Mouse (Mus musculus) bone marrow, adult 2 months (tissue): ENCODE results near the gene Heatr5a.

ENCODE experiments used
- CTCF ChIP-seq: fragments of 200-500 bp; IDR thresholded peaks from 2 replicates; pipeline ENCODE4 v1.5.1; 2011; ENCODE audit warnings: low read length, control low read depth; ENCODE audit not compliant: control insufficient read depth, insufficient read depth
- POLR2A ChIP-seq: fragments of 200-500 bp; IDR thresholded peaks from 2 replicates; pipeline ENCODE4 v1.6.1; 2011; ENCODE audit warnings: low read depth, mild to moderate bottlenecking, control low read depth, low read length, borderline replicate concordance; ENCODE audit not compliant: control insufficient read depth

DNA sequence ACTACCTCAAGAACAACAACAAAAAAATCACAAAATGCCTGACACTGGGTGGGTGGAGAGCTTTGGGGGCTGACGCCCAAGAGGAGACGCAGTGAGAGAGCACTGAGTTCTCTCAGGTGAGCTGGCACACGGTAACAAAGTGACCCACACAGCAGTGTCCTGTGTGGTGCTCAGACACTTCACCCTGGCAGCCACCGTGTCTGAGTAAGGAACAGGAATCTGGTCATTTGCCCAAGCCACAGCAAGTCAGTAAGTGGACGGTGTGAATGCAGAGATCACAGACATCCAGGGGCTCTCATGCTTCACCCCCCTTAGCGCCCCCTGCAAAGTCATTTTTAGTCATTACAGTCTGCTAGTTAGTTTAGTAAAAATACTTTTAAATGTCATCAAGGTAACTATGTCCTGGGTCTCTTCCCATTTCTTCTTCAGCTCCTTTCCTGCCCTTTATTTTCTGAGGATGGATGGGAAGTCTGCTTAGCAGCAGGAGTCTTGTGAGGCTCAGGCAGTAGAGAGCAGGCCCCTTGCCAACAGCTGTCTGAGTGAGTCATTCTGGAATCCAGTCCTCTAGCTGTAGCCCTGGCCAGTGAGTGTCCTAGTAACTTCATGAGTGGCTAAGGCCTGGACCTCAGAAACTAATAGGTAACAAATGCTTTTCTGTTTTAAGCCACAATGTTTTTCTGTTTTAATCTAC lies 88.4 kb downstream of the Heatr5a start:
- TF ChIP-seq POLR2A (no peak), CTCF (no peak)
